Mouse (Mus musculus) kidney, adult 18-20 months (tissue): Measurements from ENCODE around the gene Antxr1.
A peak's percentile ranks its signal among the peaks of the same experiment; 100 is the strongest.

Experiments used
- DNase-seq: peaks from one replicate; pipeline ENCODE4 v3.0.0; 2021

Antxr1 gene

GRCm38 (mm10) chr6:87335091-87335934 lies at the start of gene Antxr1:
Antxr1 (minus strand) TSS chr6:87335821.
- peak; percentile 65 for DNase-seq

GRCm38 (mm10) chr6:87384761-87385160 lies 49.1 kb upstream of the Antxr1 start:
- no peak for DNase-seq

- DNase-seq, result no peak
Measured at GRCm38 (mm10) chr6:87383926-87384691, 48.5 kb upstream of the Antxr1 start.

DNA sequence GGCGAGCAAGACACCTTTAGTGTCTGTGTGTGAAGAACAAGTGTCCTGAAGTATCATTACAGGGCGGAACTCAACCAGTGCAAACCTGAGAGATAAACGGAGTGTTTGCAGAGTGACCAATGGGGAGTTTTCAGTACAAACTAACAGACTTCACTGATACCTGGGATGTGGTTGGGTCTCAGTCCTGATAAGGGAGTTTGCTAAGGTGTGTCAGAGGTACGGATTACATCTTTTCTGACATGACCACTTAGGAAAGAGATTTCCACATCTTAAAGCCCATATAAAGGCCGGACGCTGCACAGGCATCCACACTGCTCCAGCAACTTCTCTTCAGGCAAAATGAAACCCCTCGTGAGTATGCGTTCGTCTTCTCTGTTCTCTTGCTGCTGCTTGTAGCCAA lies 37.4 kb upstream of the Antxr1 start, which contains the start of gene Gkn2:
Gene Gkn2, plus strand, starts transcription at position 301 of the 400 bp plus-strand sequence.
- no peak for DNase-seq

DNA sequence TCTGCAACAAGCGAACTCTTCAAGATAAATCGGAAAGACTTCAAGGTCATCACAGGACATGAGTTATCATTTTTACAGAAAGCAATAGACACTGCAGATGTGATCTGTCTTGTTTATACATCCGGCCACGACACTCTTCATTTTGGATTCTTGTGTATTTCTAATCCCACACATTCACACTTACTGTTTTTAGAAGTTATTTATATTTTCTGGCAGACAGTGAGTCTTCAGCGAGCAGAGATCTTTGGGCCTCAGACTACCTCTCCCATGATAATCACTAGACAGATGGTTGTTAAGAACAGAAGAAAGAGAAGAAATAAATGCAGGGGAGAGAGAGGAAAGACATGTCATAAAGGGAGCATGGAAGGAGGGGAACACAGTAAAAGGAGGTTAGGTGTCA lies 33.6 kb upstream of the Antxr1 start:
- no peak for DNase-seq

GRCm38 (mm10) chr6:87354441-87354840 lies 18.8 kb upstream of the Antxr1 start:
- no peak for DNase-seq

DNA sequence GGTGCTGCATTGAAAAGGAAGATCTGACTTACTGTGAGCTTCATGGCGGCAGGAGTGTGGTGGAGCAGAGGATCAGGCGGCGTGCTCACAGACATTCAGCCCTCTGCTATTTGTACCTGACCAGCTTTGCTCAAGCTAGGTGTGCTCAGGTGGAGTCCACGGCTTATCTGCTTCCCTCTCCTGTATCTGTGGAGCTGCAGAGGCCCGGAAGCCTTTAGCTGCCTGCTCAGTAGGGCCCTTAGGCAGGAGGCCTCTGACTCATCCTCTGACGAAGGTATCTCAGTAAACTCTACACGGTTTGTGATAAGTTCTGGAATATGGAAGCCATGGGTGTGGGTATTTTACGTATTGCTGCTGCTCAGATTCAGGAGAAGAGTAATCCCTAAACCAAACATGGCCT lies 15.2 kb upstream of the Antxr1 start, which contains the start of gene Gkn1:
Gene Gkn1, minus strand, starts transcription at position 114 of the 400 bp plus-strand sequence.
- DNase-seq, result no peak

- no peak for DNase-seq
Measured at GRCm38 (mm10) chr6:87335935-87336295, 294 bp upstream of the Antxr1 start.

DNA sequence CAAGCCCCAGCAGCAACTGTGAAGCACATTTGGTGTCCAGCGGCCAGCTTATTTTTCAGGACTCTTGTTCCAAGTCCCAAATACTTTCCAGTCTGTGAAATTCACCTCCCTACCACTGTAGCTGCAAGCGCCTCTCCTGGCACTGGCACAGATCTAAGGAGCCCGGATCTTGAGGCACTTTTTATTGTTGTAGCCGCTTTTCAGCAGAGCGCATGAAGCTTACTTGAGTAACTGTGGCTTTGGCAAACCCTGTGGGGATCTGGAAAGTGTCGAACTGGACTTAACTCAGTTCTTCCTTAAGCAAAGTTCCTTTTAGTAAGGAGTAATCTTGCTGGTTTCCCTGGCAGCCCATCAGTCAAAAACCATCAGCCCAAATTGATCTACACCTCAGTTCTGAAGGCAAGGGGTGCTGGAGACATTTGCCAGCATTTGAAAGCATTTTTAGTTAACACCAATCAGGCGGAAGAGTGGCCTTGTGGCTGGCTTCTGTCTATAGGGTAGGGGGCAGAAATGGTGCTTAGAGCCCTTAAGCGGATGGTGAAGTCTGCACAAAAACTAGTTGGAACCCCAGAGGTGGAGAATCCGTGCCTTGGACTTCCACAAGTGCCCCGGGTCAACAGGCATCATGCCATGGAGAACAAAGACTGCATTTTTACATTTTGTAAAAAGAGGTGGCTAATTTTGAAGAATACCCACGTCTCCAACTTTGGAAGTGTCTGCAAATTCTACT lies 1.1 kb downstream of the Antxr1 start:
- DNase-seq, result no peak

GRCm38 (mm10) chr6:87332380-87332779 lies 3.2 kb downstream of the Antxr1 start:
- no peak for DNase-seq

DNA sequence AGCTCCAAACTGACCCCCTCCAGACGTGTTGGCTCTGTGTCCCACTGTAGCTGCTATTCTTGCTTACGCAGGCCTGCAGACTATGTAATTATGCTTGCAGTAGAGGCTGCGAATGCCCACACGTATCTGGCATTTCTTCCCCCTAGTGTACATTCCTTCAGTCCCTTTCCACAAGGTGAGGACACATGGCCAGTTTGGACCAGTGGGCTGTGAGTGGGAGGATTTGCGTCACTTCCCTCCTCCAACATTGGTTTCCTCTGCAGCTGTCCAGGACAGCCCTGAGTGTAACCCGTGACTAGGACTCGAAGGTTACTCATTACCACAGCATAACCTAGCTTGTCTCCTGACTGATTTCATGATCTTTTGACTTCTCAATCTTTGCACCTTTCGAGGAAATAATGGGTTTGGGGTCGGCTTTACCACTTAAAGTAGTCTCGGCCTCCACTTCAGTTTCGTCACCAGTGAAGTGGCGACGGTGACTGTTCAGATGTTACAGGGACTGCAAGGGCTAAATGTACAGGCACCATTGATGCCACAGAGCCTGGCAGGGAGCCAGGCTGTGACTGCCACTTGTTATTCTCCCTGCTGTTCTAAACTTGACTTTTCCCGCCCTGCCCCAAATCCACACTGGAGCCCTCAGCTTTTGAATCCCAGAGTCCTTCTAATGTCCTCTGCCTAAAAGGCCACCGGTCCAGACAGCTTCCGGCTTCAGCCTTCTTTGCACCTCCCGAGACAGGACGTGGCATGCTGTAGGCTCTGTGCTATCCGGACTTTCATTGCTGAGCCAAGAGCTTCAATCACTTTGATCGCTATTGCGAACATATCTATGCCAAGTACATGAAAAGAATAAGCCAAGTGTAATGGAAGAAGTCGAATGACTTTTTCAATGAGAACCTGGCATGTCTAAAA lies 7.1 kb downstream of the Antxr1 start:
- DNase-seq, result peak; percentile 57

- no peak for DNase-seq
Measured at GRCm38 (mm10) chr6:87326932-87327331, 8.7 kb downstream of the Antxr1 start.

- DNase-seq, result peak; percentile 34
Measured at GRCm38 (mm10) chr6:87323381-87323780, 12.2 kb downstream of the Antxr1 start.

DNA sequence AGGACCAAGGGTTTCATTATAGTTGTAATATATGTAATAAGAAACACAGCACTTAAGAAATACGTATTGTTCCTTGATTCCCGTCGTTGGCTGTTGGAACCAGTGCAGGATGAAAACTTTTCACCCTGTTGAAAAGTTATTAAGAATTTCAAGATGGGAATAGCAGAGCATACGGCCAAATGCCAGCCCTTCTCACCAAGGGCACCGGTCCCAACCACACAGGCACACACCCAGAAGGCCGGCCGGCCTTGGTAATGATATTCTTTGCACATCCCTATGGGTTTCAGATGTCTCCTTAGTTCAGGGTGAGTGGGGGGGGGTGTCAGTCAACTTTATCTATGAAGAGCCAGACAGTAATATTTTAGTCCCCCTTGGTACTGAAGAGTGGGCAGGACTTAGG lies 17.0 kb downstream of the Antxr1 start:
- no peak for DNase-seq

- DNase-seq, result no peak
Measured at GRCm38 (mm10) chr6:87316966-87317365, 18.7 kb downstream of the Antxr1 start.

DNA sequence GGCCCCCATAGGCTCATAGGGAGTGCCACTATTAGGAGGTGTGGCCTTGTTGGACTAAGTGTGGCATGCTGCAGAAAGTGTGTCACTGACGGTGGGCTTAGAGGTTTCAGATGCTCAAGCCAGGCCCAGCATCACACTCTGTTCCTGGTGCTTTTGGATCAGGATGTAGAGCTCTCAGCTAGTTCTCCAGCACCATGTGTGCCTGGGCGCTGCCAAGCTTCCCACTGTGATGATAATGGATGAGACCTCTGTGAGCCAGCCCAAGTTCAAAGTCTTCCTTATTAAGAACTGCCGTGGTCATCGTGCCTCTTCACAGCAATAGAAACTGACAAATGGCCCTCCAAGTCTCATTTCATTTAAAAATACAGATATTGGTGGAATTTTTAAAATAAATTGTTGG lies 22.9 kb downstream of the Antxr1 start:
- no peak for DNase-seq

DNA sequence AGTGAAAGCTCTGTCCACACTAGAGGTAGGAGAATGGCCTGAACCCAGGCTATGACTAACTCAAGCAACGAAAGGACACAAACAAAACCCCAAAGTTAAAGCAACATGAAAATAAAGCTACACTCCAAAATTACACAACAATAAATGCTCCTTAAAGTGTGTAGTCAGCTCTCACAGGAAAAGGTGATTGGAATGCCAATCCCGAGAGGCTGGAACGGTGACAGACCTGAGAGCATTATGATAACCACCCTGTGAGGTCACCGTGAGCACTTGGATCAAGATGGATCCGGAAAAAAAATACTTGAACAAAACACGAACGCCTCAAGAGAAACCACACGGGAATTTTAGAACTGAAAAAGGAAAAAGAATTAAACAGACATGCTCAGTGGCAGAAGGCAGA lies 31.1 kb downstream of the Antxr1 start:
- DNase-seq, result no peak

DNA sequence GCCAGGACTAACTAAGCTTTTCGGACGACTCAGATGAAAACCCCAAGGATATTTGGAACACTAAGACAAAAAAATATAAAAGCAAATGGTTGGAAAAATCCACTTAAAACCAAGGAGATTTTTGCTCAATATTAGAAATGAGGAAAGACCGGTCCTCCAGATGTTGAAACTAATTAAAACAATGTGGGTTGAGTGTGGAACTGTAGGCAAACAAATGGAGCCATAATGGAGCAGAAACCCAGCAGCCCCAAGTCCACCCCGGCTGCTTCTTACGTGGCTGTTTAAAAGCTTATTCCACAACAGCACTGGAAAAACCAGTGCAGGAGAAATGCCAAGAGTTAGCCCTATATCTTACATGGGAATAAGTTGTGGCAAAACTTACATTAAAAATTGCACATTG lies 32.9 kb downstream of the Antxr1 start:
- DNase-seq, result no peak

- no peak for DNase-seq
Measured at GRCm38 (mm10) chr6:87301991-87302390, 33.6 kb downstream of the Antxr1 start.

GRCm38 (mm10) chr6:87294904-87295303 lies 40.7 kb downstream of the Antxr1 start:
- no peak for DNase-seq

- no peak for DNase-seq
Measured at GRCm38 (mm10) chr6:87292911-87293851, 42.4 kb downstream of the Antxr1 start.
